Mouse (Mus musculus): ENCODE measurements at regions not wholly inside any gene's neighbourhood (a gene's known extent, or its start where the extent isn't known, plus 50 kb on each side); places are given as distances from the start of the nearest gene placed in this dataset.
A peak's percentile ranks its signal among the peaks of the same experiment; 100 is the strongest.

GRCm38 (mm10) chr1:35385430-35385829 is 535.7 kb downstream of the Plekhb2 start:
- H3K27me3 ChIP-seq (ENCODE audit: control insufficient read depth in 1 of 2, insufficient read depth in 2 of 2, low read length in 2 of 2) = no peaks in the 10 kb centered on the region
- no peak overlapping the region for H3K9ac ChIP-seq (ENCODE audit: control insufficient read depth, low read depth, low read length, poor library complexity, severe bottlenecking)
- H3K4me3 ChIP-seq (ENCODE audit: control insufficient read depth in 1 of 2, insufficient read depth in 1 of 2, low read depth in 2 of 2, low read length in 2 of 2) = no peak overlapping the region
- H3K9me3 ChIP-seq (replicated peaks; ENCODE audit: insufficient read depth, low read length) = no peaks in the 10 kb centered on the region
- no peaks in the 10 kb centered on the region for H3K4me1 ChIP-seq (ENCODE audit: control insufficient read depth in 1 of 2, insufficient read depth in 2 of 2, low read length in 2 of 2)
- no peaks in the 10 kb centered on the region for H3K79me2 ChIP-seq (ENCODE audit: control insufficient read depth, insufficient read depth, low read length, poor library complexity)
- H3K36me3 ChIP-seq (ENCODE audit: control insufficient read depth in 1 of 2, insufficient read depth in 2 of 2, low read length in 2 of 2) = no peaks in the 10 kb centered on the region
- TF ChIP-seq CHD2 (IDR thresholded peaks at IDR 0.05; ENCODE audit: low read length) (no peak), MAFK (IDR thresholded peaks at IDR 0.05; ENCODE audit: borderline replicate concordance, low read depth, low read length) (no peak), CTCF (IDR thresholded peaks at IDR 0.05 in 2 of 3, conservative IDR thresholded peaks at IDR 0.05 in 1 of 3; ENCODE audit: control insufficient read depth in 1 of 3, insufficient read depth in 1 of 3, low read depth in 2 of 3, low read length in 3 of 3, poor library complexity in 1 of 3, severe bottlenecking in 1 of 3) (peak; percentile 44 to 63 (median 56))
- H3K27ac ChIP-seq (ENCODE audit: control insufficient read depth, low read depth, low read length) = no peak overlapping the region
- peak; percentile 24 for DNase-seq (ENCODE audit: low read depth, low spot score)

- no peak overlapping the region for H3K27ac ChIP-seq (ENCODE audit: control insufficient read depth, low read depth, low read length)
- no peak overlapping the region for H3K9ac ChIP-seq (ENCODE audit: control insufficient read depth, low read depth, low read length, poor library complexity, severe bottlenecking)
- peak; percentile 12 for DNase-seq (ENCODE audit: low read depth, low spot score)
- no peak overlapping the region for H3K4me3 ChIP-seq (ENCODE audit: control insufficient read depth in 1 of 2, insufficient read depth in 1 of 2, low read depth in 2 of 2, low read length in 2 of 2)
- peak; percentile 20 to 30 (median 29); a peak in 5 of 6 replicates for TF ChIP-seq CTCF (IDR thresholded peaks at IDR 0.05 in 2 of 3, conservative IDR thresholded peaks at IDR 0.05 in 1 of 3; ENCODE audit: control insufficient read depth in 1 of 3, insufficient read depth in 1 of 3, low read depth in 2 of 3, low read length in 3 of 3, poor library complexity in 1 of 3, severe bottlenecking in 1 of 3)
- TF ChIP-seq TAL1 (IDR thresholded peaks at IDR 0.05; ENCODE audit: low read length) = no peak
- no peak for TF ChIP-seq ETS1 (IDR thresholded peaks at IDR 0.05; ENCODE audit: low read depth, low read length)
- peak; percentile 16; the same call in 1 of the 2 replicates for TF ChIP-seq SMC3 (IDR thresholded peaks at IDR 0.05; ENCODE audit: low read depth, low read length)
- TF ChIP-seq POLR2AphosphoS5 (IDR thresholded peaks at IDR 0.05; ENCODE audit: borderline replicate concordance, low read depth, low read length) = no peak
- TF ChIP-seq EP300 (IDR thresholded peaks at IDR 0.05; ENCODE audit: low read depth in 1 of 2, low read length in 2 of 2) = no peak
- peak; percentile 1; the same call in 1 of the 2 replicates for TF ChIP-seq RAD21 (IDR thresholded peaks at IDR 0.05; ENCODE audit: low read depth, low read length)
- no peaks in the 10 kb centered on the region for H3K36me3 ChIP-seq (ENCODE audit: control insufficient read depth in 1 of 2, insufficient read depth in 2 of 2, low read length in 2 of 2)
- H3K79me2 ChIP-seq (ENCODE audit: control insufficient read depth, insufficient read depth, low read length, poor library complexity) = no peaks in the 10 kb centered on the region
- H3K27me3 ChIP-seq (ENCODE audit: control insufficient read depth in 1 of 2, insufficient read depth in 2 of 2, low read length in 2 of 2) = no peaks in the 10 kb centered on the region
- no peaks in the 10 kb centered on the region for H3K4me1 ChIP-seq (ENCODE audit: control insufficient read depth in 1 of 2, insufficient read depth in 2 of 2, low read length in 2 of 2)
- H3K9me3 ChIP-seq (replicated peaks; ENCODE audit: insufficient read depth, low read length) = no peaks in the 10 kb centered on the region
These were observed 538.4 kb downstream of the Plekhb2 start for GRCm38 (mm10) chr1:35388181-35388580.

GRCm38 (mm10) chr1:35390371-35390770 is 540.6 kb downstream of the Plekhb2 start:
- H3K27ac ChIP-seq (ENCODE audit: control insufficient read depth, low read depth, low read length) = no peak overlapping the region
- H3K9me3 ChIP-seq (replicated peaks; ENCODE audit: insufficient read depth, low read length) = no peaks in the 10 kb centered on the region
- TF ChIP-seq ETS1 (IDR thresholded peaks at IDR 0.05; ENCODE audit: low read depth, low read length) (no peak), RAD21 (IDR thresholded peaks at IDR 0.05; ENCODE audit: low read depth, low read length) (no peak), MYB (IDR thresholded peaks at IDR 0.05; ENCODE audit: low read depth, low read length) (no peak), SMC3 (IDR thresholded peaks at IDR 0.05; ENCODE audit: low read depth, low read length) (no peak)
- H3K79me2 ChIP-seq (ENCODE audit: control insufficient read depth, insufficient read depth, low read length, poor library complexity) = no peaks in the 10 kb centered on the region
- no peaks in the 10 kb centered on the region for H3K27me3 ChIP-seq (ENCODE audit: control insufficient read depth in 1 of 2, insufficient read depth in 2 of 2, low read length in 2 of 2)
- no peak overlapping the region for H3K4me3 ChIP-seq (ENCODE audit: control insufficient read depth in 1 of 2, insufficient read depth in 1 of 2, low read depth in 2 of 2, low read length in 2 of 2)
- no peak for DNase-seq (ENCODE audit: low read depth, low spot score)
- no peaks in the 10 kb centered on the region for H3K36me3 ChIP-seq (ENCODE audit: control insufficient read depth in 1 of 2, insufficient read depth in 2 of 2, low read length in 2 of 2)
- H3K4me1 ChIP-seq (ENCODE audit: control insufficient read depth in 1 of 2, insufficient read depth in 2 of 2, low read length in 2 of 2) = no peaks in the 10 kb centered on the region
- no peak overlapping the region for H3K9ac ChIP-seq (ENCODE audit: control insufficient read depth, low read depth, low read length, poor library complexity, severe bottlenecking)
